Mouse (Mus musculus): ENCODE measurements at regions not wholly inside any gene's neighbourhood (a gene's known extent, or its start where the extent isn't known, plus 50 kb on each side); places are given as distances from the start of the nearest gene placed in this dataset.
A peak's percentile ranks its signal among the peaks of the same experiment; 100 is the strongest.

GRCm38 (mm10) chr9:40607941-40608340 is 62.5 kb upstream of the Gm21915 start:
- H3K27me3 ChIP-seq (ENCODE audit: insufficient read depth, low read length) = no peaks in the 10 kb centered on the region
- no peak overlapping the region for H3K27ac ChIP-seq (ENCODE audit: low read length)
- WGBS = 96% methylated on average over 18 of the region's 18 CpGs
- no peak overlapping the region for H3K4me2 ChIP-seq (replicated peaks; ENCODE audit: low read depth, low read length)
- H3K9me3 ChIP-seq (ENCODE audit: low read length) = 0 out of 2 replicates have a peak, but pooled peaks cover 3% of the 10 kb centered on the region
- H3K36me3 ChIP-seq (ENCODE audit: insufficient read depth, low read length) = no peaks in the 10 kb centered on the region
- no peak overlapping the region for H3K4me3 ChIP-seq (ENCODE audit: low read length)
- ATAC-seq (ENCODE audit: low FRiP score, low TSS enrichment) = no peak
- no peaks in the 10 kb centered on the region for H3K4me1 ChIP-seq (ENCODE audit: insufficient read depth, low read length)
- H3K9ac ChIP-seq (replicated peaks; ENCODE audit: low read length) = no peak overlapping the region

GRCm38 (mm10) chr9:40603521-40603920 is 66.9 kb upstream of the Gm21915 start:
- H3K4me3 ChIP-seq (ENCODE audit: low read length) = no peak overlapping the region
- no peaks in the 10 kb centered on the region for H3K4me1 ChIP-seq (ENCODE audit: insufficient read depth, low read length)
- no peaks in the 10 kb centered on the region for H3K27me3 ChIP-seq (ENCODE audit: insufficient read depth, low read length)
- no peaks in the 10 kb centered on the region for H3K36me3 ChIP-seq (ENCODE audit: insufficient read depth, low read length)
- ATAC-seq (ENCODE audit: low FRiP score, low TSS enrichment) = no peak
- no peak overlapping the region for H3K4me2 ChIP-seq (replicated peaks; ENCODE audit: low read depth, low read length)
- no peaks in the 10 kb centered on the region for H3K9me3 ChIP-seq (ENCODE audit: low read length)
- H3K27ac ChIP-seq (ENCODE audit: low read length) = no peak overlapping the region
- no peak overlapping the region for H3K9ac ChIP-seq (replicated peaks; ENCODE audit: low read length)
- 50% methylated on average over 1 of the region's 1 CpGs for WGBS

- Histone ChIP-seq H3K27me3 (ENCODE audit: insufficient read depth, low read length) (no peaks in the 10 kb centered on the region), H3K27ac (ENCODE audit: low read length) (no peak overlapping the region), H3K36me3 (ENCODE audit: insufficient read depth, low read length) (no peaks in the 10 kb centered on the region), H3K4me1 (ENCODE audit: insufficient read depth, low read length) (no peaks in the 10 kb centered on the region), H3K9me3 (ENCODE audit: low read length) (no peaks in the 10 kb centered on the region), H3K9ac (replicated peaks; ENCODE audit: low read length) (no peak overlapping the region), H3K4me2 (replicated peaks; ENCODE audit: low read depth, low read length) (no peak overlapping the region), H3K4me3 (ENCODE audit: low read length) (no peak overlapping the region)
- no peak for ATAC-seq (ENCODE audit: low FRiP score, low TSS enrichment)
- WGBS = 79% methylated on average over 7 of the region's 7 CpGs
These were observed 67.2 kb upstream of the Gramd1b start for GRCm38 (mm10) chr9:40598431-40598831.

GRCm38 (mm10) chr9:40587421-40587820 is 56.2 kb upstream of the Gramd1b start:
- H3K4me3 ChIP-seq (ENCODE audit: low read length) = no peak overlapping the region
- no peak overlapping the region for H3K4me2 ChIP-seq (replicated peaks; ENCODE audit: low read depth, low read length)
- 80% methylated on average over 2 of the region's 2 CpGs for WGBS
- no peak overlapping the region for H3K27ac ChIP-seq (ENCODE audit: low read length)
- H3K4me1 ChIP-seq (ENCODE audit: insufficient read depth, low read length) = 0 out of 2 replicates have a peak, but pooled peaks cover 2% of the 10 kb centered on the region
- ATAC-seq (ENCODE audit: low FRiP score, low TSS enrichment) = no peak
- H3K9ac ChIP-seq (replicated peaks; ENCODE audit: low read length) = no peak overlapping the region
- H3K27me3 ChIP-seq (ENCODE audit: insufficient read depth, low read length) = no peaks in the 10 kb centered on the region
- no peaks in the 10 kb centered on the region for H3K9me3 ChIP-seq (ENCODE audit: low read length)
- H3K36me3 ChIP-seq (ENCODE audit: insufficient read depth, low read length) = no peaks in the 10 kb centered on the region

- no peak overlapping the region for H3K4me3 ChIP-seq (ENCODE audit: low read length)
- 62% methylated on average over 7 of the region's 7 CpGs for WGBS
- no peak overlapping the region for H3K9ac ChIP-seq (replicated peaks; ENCODE audit: low read length)
- no peaks in the 10 kb centered on the region for H3K27me3 ChIP-seq (ENCODE audit: insufficient read depth, low read length)
- no peak overlapping the region for H3K27ac ChIP-seq (ENCODE audit: low read length)
- 0 out of 2 replicates have a peak, but pooled peaks cover 2% of the 10 kb centered on the region for H3K4me1 ChIP-seq (ENCODE audit: insufficient read depth, low read length)
- no peaks in the 10 kb centered on the region for H3K36me3 ChIP-seq (ENCODE audit: insufficient read depth, low read length)
- ATAC-seq (ENCODE audit: low FRiP score, low TSS enrichment) = no peak
- H3K4me2 ChIP-seq (replicated peaks; ENCODE audit: low read depth, low read length) = no peak overlapping the region
- H3K9me3 ChIP-seq (ENCODE audit: low read length) = no peaks in the 10 kb centered on the region
These were observed 55.4 kb upstream of the Gramd1b start for GRCm38 (mm10) chr9:40586581-40586980.

- peak; percentile 39; the same call in 1 of the 2 replicates for ATAC-seq (ENCODE audit: low FRiP score, low TSS enrichment)
These were observed 52.4 kb upstream of the Gramd1b start for GRCm38 (mm10) chr9:40583554-40583953.

GRCm38 (mm10) chr9:40581854-40582253 is 50.7 kb upstream of the Gramd1b start:
- no peaks in the 10 kb centered on the region for H3K36me3 ChIP-seq (ENCODE audit: insufficient read depth, low read length)
- no peaks in the 10 kb centered on the region for H3K27me3 ChIP-seq (ENCODE audit: insufficient read depth, low read length)
- no peak overlapping the region for H3K9ac ChIP-seq (replicated peaks; ENCODE audit: low read length)
- 0 out of 2 replicates have a peak, but pooled peaks cover 2% of the 10 kb centered on the region for H3K4me1 ChIP-seq (ENCODE audit: insufficient read depth, low read length)
- H3K4me2 ChIP-seq (replicated peaks; ENCODE audit: low read depth, low read length) = no peak overlapping the region
- no peaks in the 10 kb centered on the region for H3K9me3 ChIP-seq (ENCODE audit: low read length)
- no peak for ATAC-seq (ENCODE audit: low FRiP score, low TSS enrichment)
- no peak overlapping the region for H3K4me3 ChIP-seq (ENCODE audit: low read length)
- 69% methylated on average over 2 of the region's 2 CpGs for WGBS
- no peak overlapping the region for H3K27ac ChIP-seq (ENCODE audit: low read length)

More at GRCm38 (mm10) chr9:40583554-40583953, 52.4 kb upstream of the Gramd1b start:
- Histone ChIP-seq H3K4me3 (ENCODE audit: low read length) (no peak overlapping the region), H3K9me3 (ENCODE audit: low read length) (no peaks in the 10 kb centered on the region), H3K36me3 (ENCODE audit: insufficient read depth, low read length) (no peaks in the 10 kb centered on the region), H3K27me3 (ENCODE audit: insufficient read depth, low read length) (no peaks in the 10 kb centered on the region), H3K27ac (ENCODE audit: low read length) (no peak overlapping the region), H3K4me2 (replicated peaks; ENCODE audit: low read depth, low read length) (no peak overlapping the region), H3K9ac (replicated peaks; ENCODE audit: low read length) (no peak overlapping the region), H3K4me1 (ENCODE audit: insufficient read depth, low read length) (0 out of 2 replicates have a peak, but pooled peaks cover 2% of the 10 kb centered on the region)
- 50% methylated on average over 11 of the region's 11 CpGs for WGBS
